Mouse (Mus musculus): Measurements from ENCODE around the gene Acp2.

Acp2 gene

DNA sequence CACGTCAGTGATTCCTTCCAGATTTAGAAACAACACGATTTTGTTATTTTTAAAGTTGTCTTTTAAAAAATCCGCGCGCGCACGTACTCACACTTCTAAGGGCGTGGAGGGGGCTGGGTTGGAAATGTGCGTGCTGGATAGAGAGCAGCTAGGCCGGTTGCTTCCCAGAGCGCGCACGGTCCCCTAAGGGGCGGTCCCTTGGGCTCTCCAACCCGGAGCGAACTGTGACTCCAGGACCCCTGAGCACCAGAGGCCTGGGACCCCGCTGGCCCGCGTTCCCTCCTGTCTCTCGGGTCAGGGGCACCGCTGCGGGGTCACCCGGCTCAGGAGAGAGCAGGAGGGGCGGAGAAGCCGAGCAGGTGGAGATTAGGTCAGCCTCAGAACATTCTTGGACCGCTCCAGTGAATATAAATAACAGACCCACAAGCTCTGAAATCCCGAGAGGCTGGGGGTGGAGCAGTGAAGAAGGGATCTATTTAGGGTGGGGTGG, 53.0 kb downstream of the Acp2 start, which contains the start of gene Pacsin3:
TSS of gene Pacsin3 (plus strand) at position 294 of the 490 bp plus-strand sequence.
- no peak for DNase-seq (ENCODE audit: extremely low spot score, low read depth, low spot score)

- DNase-seq (ENCODE audit: extremely low spot score, low read depth, low spot score), result no peak
Measured at GRCm38 (mm10) chr2:91256256-91257125, 53.8 kb downstream of the Acp2 start.

DNA sequence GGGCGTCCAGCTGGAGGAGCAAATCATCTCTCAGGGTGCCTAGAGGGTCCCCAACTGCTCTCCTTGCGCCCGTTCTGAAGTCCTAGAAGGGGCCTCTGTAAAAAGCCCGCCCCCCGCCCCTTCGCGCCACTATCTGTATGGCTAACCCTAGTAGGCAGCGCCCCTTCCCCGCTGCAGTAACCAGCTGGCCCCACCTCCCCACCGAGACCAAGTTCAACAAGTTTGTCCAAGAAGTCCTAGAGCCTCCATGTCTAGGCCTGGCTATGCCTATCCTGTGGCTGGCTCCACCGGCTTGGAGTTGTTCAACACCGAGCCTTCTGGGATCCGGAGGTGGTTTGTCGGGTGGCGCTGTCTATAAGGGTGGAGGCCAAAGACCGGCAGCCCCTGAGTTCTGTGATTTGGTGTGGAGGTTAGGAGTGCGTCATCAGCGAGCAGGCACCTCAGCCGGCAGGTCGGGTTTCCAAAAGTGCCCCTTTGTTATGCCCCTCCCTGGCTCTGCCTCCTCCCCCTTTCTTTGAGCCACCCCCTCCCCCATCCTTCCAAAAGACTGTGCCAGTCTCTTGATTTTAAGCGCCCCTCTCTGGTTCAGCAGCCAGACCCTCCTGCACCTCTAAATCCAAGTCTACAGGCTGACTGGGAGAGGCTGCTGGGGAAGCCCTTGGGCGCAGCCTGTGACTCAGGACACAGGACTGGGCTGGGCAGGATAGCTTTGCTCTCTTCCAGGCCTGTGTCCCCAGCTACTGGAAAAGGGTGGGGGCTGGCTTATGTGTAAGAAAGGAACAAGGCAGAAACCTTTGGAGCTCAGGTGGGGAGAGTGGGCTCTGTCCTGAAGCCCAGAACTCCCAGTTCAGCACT, 54.7 kb downstream of the Acp2 start:
- DNase-seq (ENCODE audit: extremely low spot score, low read depth, low spot score), result no peak

- no peak for DNase-seq (ENCODE audit: extremely low spot score, low read depth, low spot score)
Measured at GRCm38 (mm10) chr2:91258054-91258453, 55.4 kb downstream of the Acp2 start.

GRCm38 (mm10) chr2:91258830-91259229, 56.1 kb downstream of the Acp2 start:
- no peak for DNase-seq (ENCODE audit: extremely low spot score, low read depth, low spot score)

- no peak for DNase-seq (ENCODE audit: extremely low spot score, low read depth, low spot score)
Measured at GRCm38 (mm10) chr2:91259493-91259892, 56.8 kb downstream of the Acp2 start.

Data from hindlimb bud, embryonic 11.5 days (tissue).